Mouse (Mus musculus): ENCODE results near the gene Ndufs5.
A peak's percentile ranks its signal among the peaks of the same experiment; 100 is the strongest.

The Ndufs5 gene

DNA sequence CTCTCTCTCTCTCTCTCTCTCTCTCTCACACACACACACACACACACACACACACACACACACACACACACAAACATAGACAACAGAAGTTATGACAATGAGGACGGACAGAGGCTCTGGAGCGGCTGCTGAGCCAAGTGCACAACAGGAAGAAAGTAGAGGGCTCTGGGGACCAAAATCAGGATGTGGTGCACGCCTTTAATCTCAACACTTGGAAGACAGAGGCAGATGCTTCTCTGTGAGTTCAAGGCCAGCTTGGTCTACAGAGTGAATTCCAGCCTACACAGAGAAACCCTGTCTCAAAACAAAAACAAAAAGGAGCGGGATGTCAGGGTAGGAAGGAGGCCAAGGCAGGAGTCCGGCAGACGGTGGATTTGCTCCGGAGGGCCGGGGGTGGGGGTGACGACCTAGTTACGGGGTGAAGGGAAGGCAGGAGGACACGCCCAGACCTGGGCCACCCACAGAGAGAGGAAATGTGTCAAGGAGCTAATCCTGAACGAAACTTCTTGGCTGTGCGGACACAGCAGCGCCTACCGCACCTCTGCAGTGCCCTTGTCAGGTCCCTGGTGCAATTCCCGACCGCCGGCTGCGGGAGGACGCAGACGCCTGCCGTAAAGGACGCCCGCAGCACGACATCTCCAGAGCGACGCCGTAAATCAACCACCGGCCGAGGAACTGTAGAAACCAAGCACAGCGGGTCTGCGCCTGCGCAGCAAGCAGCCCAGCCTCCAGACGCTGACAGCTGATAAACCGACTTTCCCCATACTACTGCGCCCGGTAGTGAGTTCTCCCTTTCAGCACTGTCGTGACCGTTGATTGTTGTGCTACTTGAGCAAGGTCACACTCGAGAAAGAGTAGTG is at the start of gene Ndufs5:
Gene Ndufs5, minus strand, starts transcription at position 629 of the 860 bp plus-strand sequence.
- DNase-seq: peak; percentile 96

DNA sequence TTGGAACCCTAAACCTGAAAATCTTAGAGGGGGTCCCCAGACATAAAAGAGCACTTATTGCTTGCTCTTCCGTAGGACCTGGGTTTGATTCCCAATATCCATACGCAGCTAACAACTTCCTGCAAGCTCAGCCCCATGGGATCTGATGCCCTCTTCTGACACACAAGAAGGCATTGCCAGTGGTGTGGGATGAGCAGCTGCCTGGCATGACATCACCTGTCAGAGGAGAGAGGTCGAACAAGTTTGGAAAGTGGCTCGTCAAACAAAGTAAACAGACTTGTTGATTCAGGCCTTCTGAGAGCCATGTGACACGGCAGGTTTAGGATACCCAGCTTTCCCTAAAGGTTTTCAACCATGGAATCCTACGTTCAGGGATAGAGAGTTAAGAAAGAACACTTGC is 47.1 kb upstream of the Ndufs5 start:
- no peak for DNase-seq

DNA sequence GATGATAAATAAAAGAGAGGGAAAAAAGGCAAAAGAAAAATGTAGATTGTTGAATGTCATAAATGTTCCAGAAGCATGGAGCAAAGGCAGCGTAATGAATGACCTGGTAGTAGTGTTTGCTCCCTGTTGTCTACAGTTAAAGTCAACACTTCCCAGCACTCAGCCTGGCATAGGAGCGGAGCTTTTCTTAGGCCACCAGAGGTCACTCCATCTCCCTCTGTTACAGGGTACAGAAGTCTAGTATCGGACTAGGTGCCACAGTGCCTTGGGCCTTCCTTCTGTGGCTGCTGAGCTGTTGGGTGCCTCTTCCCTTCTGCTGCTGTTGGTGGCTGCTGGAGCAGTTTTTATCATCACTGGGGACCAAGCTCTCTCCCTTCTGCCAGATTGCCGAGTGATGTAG is 40.3 kb upstream of the Ndufs5 start:
- DNase-seq: peak; percentile 22

DNA sequence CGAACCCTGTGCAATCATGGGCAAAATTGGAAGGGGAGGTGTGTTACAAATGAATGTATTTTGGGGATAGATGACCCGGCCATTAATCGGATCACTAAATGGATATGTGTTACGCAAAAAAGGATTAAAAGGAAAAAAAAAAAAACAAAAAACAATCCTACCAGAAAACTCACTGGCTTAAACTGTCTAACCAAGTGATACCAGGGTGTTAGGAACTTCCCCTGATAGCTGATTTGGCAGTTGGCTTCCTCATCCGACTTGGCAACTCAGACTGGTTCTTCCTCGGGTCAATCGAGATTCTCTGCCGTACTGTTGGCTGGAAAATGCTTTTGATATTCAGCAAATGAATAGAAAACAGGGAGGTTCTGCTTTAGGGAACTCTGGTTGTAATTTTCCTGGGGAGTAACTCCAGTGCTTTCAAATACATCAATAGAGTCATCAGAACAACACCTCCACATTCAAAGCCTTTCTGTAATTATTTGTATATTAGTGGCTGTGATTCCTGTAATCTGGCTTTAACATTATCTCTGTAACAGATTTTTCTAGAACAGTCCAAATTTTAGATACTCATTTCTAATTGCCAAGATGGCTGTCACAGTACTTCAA is 32.8 kb upstream of the Ndufs5 start:
- peak; percentile 17 for DNase-seq

DNA sequence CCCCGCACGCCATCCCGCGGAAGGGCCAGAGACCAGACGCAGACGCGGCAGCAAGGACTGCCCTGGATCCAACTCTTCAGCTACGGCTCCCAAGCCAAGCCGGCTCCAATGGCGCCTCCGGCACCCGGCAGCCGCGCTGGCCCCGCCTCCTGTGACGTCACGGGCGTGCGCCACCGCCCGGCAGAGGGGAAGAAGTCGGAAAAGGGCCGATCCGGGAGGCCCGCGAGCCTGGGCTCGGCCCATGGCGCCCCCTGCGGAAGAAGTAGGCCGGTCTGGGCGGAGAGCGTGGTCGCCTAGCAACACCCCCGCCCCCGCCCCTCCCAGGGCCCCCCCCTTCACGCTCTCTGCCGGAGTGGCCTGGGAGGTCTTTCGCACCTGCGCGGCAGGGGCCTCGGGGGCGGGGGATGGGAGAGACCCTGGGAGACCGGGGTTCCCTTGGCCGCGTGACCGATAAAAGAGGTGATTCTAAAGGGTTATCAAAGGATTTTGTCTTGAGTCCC is 32.2 kb upstream of the Ndufs5 start, which contains the start of gene Akirin1:
Gene Akirin1, minus strand, starts transcription at position 194 of the 500 bp plus-strand sequence.
- DNase-seq: peak; percentile 99

DNA sequence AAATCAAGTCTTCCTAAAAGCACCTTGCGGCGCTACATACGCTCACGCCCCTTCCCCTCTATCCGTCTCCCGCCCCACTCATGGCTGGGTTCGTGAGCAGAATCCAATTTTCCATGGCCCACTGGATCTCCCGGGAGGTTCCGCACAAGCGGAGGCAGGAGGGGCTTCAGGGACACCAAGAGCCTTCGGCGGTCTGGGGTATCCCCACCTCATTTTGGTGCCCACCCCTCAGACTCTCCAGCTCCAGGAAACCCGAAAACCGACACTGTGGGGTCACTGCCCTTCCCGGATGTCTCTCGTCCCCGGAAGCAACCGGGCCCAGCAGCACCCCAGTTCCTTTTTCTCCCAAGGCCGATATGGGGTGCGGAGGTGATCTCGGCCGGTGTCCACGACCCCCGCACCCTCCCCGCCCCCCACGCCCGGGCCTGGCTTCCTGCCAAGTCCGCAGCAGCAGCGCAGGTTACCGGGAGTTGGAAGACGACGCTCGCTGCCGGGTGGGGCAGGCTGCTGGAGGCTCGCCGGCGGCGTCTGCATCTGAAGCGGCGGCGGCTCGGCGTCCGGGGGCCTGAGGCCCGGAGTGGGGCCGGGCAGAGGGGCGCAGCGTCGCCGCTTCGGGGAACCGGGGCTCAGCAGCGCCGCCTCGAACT is 31.6 kb upstream of the Ndufs5 start:
- no peak for DNase-seq

DNA sequence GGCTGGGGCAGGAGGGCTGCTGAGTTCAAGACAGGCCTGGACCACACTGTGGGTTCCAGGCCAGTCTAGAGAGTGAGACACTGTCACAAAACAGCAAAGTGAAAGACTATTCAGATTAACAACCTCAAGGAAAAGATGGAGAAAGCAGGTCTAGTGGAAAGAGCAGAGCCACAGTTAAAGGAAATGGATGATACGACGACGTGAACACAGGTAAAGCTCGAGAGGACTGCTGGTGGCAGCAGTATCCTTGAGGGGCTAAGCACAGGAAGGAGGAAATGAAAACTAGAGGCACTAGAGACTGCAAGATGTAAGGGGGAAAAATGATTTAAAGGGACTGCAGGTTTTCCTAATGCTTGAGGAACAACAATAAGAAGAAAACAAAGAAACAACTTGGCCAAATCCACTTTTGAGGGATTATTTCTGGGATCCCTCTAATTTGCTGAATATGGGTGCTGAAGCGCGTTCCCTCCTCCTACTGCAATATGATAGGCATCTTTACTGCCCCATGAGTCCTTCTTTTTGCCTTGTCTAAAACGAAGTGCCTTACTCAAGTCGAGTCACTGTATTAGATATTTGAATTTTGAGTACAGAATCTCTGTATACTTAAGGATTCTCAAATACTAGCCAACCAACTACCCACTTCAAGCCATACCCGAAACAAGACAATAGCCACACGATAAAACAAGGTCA is 30.9 kb upstream of the Ndufs5 start:
- peak; percentile 34 for DNase-seq

DNA sequence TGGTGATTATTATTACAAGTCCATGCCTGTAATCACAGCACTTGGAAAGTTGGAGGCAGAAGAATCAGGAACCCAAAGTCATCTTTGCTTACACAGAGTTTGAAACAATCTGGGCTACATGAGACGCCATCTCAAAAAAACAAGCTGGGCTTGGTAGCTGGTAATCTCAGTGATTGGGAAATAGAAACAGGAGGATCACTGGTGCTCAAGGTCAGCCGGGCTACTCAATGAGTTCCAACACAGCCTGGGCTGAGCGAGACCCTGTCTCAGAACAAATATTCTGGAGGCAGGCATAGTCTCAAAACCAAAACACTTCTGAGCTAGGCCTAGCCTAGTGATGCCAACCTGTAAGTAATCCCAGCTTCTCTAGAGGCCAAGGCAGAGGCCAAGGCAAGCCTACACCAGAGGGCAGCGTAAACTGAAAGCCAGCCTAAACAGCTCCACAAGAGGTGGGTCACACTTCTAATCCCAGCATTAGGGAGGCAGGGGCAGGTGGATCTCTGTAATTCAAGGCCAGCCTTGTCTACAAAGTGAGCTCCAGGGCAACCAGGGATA is 27.3 kb upstream of the Ndufs5 start:
- DNase-seq: no peak

DNA sequence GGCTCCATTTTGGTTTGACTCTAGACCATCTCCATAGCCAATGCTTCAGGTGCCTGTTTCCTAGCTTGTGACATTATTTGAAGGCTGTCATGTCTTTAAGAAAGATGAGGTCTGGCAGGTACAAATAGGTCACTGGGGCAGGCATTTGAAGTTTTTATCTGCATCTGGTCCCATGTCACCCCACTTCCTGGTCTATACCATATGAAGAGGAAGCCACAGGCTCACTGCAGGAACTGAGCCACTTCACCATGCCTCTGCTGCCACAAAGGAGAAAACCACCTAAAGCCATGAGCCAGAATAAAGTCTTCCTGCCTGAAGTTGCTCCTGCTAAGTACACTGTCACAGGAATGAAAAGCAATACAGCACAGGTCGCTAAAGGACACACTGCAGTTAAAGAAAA is 24.9 kb upstream of the Ndufs5 start:
- peak; percentile 35 for DNase-seq

DNA sequence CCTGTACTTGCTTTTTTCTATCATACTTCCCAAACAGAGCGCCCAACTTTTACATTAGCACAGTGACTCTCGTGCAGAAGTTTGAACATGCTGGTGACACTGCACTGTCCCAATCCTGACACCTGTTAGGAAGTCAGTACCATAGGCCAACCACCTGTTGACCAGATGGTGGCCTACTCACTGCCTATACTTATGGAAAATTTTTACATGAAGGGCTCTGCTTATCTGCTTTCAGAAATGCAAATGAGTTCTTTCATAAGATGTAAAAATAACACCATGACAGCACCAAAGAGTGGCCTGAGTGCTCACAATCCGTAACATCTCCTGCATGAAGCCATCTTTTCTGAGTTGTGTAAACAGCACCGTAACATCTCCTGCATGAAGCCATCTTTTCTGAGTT is 20.7 kb upstream of the Ndufs5 start:
- DNase-seq: no peak

DNA sequence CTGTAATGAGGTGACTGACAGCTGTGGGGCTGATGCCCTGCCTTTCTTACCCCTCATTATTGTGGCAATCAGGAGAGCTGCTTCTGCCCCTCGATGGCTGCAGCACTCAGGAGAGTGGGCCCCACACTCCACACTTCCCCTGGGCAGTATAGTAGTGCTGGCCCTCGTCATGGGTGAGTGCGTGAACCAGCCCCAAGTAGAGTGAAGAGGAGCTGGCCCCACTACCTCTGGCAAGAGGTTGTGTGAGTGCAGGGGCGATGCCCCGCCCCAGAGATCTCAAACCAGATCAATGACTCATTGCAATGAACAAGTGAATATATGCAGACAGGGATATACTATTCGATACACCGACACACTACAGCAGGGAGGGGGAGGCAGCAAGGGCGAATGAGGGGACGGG is 15.5 kb upstream of the Ndufs5 start:
- DNase-seq: no peak

DNA sequence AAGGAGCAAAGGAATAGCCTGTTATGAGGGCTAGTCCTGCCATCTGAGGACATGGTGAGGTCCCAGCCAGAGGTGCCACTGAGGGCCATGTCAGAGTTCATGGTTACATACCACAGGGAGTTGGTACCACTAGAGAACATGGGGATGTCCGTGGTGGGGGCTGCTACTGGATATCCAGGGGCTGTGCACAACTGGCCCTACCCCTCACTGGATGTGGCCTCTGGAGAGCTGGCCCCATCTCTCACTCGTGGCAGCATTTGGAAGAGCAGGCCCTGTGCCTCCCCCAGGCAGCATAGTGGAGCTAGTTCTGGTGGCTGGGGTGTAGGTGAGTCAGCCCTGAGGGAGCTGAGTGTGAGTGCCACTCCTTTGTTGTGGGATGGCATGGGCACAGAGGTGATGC is 14.9 kb upstream of the Ndufs5 start:
- DNase-seq: no peak

DNA sequence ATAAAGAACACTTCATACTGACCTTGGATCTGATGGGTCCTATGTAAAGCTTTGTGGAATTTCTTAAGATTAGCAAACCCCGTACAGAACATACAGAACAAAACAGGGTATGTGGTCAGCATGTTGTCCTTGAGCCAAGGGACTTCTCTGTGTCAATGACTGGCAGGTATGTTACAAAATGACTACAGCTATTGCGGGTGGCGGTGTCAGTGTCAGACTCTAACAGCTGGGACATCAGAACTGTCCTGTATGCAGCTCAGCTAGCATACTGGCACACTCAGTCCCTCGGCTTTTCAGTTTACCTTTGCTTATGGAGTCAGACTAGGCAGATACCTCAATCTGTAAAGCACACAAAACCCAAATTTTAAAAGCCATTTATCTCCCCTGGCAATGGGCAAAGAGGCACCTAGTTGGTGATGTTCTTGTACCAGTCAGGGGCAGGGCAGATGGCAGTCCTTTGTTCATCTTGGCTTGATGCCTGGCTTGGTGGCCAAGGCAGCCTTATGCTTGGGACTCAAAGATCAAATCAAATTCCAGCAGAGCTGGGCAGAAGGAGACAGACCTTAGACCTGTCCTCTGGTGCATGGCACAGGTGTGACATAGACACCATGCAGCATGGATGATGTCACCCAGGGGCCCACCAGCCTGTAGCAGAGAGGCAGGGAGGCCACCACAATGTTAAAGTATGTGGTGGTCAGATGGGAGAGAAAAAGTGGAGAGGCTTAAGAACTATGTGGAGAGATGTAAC is 14.3 kb upstream of the Ndufs5 start:
- DNase-seq: no peak

DNA sequence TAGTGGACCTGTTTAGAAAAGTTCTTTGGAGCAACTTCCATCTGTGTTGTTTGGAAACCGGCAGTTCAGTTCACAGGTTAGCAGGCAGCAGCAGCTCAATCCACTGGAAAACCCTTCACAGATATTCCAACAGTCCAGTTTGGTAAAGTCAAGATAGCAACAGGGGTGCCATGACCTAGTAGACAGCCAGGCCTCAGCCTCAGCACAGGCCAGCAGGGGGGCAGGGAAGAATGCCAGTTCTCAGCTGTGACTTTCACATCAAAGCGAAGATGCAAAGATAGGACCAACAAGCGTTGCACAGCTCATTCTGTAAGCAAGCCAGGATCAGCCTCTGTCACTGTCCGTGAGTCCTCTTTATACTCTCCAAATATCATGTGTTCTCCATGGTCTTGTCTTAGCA is 3.8 kb upstream of the Ndufs5 start:
- DNase-seq: no peak

DNA sequence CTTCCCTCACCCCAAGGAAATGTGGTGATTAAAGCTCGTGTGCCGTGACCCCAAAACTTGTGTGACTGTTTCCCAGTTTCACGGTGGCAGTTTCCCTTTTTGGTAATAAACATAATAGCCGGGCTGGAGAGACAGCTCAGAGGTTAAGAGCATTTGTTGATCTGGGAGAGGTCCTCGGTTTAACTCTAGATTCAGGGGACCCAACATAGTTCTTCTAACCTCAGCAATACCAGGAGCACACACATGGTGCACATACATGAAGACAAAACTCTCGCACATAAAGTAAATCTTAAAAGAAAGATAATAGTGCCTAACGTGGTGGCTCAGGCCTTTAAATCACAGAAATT is 405 bp upstream of the Ndufs5 start:
- DNase-seq: no peak

DNA sequence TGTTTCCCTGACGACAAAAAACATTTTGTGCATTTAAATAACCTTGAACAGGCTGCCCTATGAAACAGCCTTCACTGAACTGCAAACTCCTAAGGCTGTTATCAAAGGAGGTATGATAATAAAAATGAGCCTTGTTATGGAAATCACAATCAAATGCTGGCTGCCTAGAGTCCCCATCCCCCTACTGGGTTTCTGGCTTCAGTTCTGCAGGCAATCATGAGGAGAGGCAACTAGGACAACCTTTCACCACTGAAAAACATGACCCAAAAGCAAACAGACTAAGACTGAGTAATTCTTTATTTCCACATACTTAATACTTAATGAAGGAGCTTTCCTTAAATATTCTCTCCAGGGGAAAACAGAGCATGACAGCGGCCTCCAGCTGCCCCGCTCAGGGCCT is 5.6 kb downstream of the Ndufs5 start:
- no peak for DNase-seq

DNA sequence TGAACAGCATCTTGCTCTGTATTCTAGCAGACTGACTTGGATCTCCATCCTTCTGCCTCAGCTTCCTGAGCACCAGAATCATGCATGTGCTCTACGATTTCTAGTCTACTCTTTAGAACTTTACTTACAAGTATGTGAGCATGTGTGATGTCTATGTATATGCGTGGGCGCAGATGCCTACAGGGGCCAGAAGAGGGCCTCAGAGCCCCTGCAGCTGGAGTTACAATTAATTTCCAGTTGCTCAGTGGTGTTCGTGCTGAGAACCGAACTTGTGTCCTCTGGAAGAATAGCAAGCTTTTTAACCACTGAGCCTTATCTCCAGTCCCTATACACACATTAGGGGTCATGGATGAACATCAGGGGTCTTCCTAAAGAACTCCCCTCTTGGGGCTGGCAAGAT is 10.7 kb downstream of the Ndufs5 start:
- DNase-seq: no peak

DNA sequence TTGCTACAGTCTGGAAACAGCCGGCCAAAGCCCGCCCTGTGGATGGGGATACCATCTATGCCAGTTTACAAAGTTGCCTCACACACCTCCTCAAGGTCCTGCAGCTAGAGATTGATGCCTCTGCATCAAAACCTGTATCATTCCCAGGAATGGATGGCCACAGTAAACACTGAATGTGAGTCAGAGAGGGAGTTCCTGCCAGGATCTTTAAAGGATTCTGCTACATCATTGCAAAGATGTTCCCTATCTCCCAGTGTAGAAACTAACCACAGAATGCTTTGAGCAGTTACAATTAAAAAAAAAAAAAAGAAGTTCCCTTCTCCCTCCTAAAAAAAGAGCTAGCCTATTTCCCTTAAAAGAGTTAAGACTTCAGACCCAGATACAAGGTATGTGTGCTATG is 12.7 kb downstream of the Ndufs5 start:
- DNase-seq: no peak

DNA sequence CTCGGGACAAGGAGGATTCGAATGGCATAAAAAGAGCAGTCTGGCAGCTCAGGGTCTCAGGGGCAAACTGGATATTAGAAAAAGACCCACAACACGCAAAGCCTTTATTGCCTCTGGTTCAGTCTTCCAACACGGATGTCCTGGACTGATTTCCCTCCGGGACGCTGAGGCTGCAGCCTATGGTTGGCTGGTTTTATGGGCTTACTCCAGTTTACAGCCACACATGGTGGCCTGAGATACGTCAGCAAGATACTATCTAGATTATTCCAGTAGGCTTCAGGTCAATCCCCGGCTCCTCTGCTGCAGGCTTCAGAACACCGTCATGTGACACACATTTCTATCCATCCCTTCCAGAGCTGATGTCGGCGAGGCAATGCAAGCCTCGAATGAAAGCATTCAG is 24.6 kb downstream of the Ndufs5 start:
- no peak for DNase-seq

DNA sequence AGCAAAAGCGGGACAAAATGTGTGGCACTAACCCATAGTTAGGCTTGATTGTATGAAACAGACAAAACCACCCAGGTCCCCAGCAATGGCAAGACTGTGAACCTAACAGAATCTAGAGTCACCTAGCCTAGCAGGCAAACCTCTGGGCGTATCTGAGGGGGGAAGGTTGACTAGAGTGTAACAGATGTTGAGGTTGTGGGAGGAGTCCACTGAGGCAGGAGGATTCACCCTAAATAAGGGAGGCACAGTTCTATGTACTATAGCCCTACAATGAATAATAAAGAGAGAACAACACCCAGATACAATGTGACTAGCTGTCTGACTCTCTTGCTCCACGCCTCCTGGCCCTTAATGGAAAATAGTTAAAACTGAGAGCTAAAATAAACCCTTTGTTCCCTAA is 25.9 kb downstream of the Ndufs5 start:
- no peak for DNase-seq

DNA sequence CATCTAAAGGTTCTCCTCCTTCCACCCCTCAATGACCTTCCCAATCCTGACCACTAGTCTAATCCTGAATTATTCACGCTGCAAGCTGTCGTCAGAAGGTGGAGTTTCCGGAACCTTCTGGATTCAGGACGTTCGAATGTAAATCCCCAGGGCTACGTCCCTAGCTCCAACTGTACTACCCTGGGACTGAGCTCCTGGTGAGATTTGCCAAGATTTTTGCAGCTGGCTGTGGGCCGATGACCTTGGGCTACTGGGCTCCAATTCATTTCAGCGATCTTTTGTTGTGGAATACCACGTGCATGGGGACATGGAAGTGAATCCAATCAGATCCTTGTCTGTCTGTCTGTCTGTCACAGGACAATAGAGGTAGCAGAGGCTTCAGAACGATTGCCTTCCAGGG is 27.7 kb downstream of the Ndufs5 start:
- no peak for DNase-seq

Data from thymus, postnatal 14 days (tissue).